16 mouse cellular contexts compared by ENCODE assay signal in the genomic region with DNA sequence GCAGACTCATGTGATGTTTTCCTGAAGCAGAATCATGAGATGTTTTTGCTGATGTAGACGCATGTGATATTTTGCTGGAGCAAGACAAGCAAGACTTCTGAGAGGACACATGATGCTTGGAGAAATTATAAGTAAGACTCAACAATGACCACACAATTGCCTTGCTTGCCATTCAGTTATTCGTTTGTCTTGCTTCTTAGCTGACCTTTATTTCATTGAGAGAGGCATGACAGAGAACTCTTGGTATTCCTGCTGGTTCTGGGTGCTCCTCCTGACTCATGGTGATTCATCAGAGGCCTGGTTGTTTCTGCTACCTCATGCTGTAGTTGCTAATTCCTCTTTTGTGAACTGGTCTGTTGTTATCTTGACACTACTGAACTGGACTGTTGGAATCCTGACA. TPM values are rescaled to one million over a fixed set of nuclear protein-coding genes. Genes with fewer than 3 reads are reported as not detected.
"Had no signal": no experiment of that assay in that cellular context is flagged by ENCODE, and none has a peak within 500 bp of the region (broad histone marks: within the 10 kb centered on the region; RNA-seq: fewer than 3 reads in every experiment).

No protein-coding gene starts in this region.

RNA-seq across cellular contexts. Expression of gene Prl2c5, which starts 13.9 kb away (rescaled TPM):
- total RNA-seq: megakaryocyte progenitor cell, adult 5-6 weeks; midbrain, postnatal 0 days; monocyte, adult 5-6 weeks had no signal
- polyA plus RNA-seq: lung, adult 2 months; lung, embryonic 15.5 days; lung, postnatal 0 days; macrophage; midbrain, embryonic 11.5 days; midbrain, embryonic 13.5 days; midbrain, embryonic 15.5 days; midbrain, postnatal 0 days; neural tube, embryonic 11.5 days; neural tube, embryonic 13.5 days; neural tube, embryonic 15.5 days; small intestine, adult 2 months; stomach, embryonic 14.5 days; stomach, embryonic 16.5 days had no signal
